Mouse (Mus musculus): ENCODE measurements around the gene Hsdl1.

The Hsdl1 gene

GRCm38 (mm10) chr8:119516674-119517073 lies 58.3 kb downstream of the Hsdl1 start:
- no peak for DNase-seq

GRCm38 (mm10) chr8:119515767-119516166 lies 59.2 kb downstream of the Hsdl1 start:
- no peak for DNase-seq

- DNase-seq: no peak
Measured at GRCm38 (mm10) chr8:119514940-119515339, 60.0 kb downstream of the Hsdl1 start.

GRCm38 (mm10) chr8:119513405-119513804 lies 61.6 kb downstream of the Hsdl1 start:
- no peak for DNase-seq
